Mouse (Mus musculus) 3134 (cell line): ENCODE measurements around the gene Gfm2.

Experiments used
- DNase-seq: peaks from one replicate; pipeline ENCODE4 v3.0.0-alpha.2; 2011; ENCODE audit warnings: low spot score; ENCODE audit not compliant: insufficient read length; ENCODE audit errors: extremely low read depth

The Gfm2 gene

GRCm38 (mm10) chr13:97186346-97186745, 48.6 kb downstream of the Gfm2 start:
- no peak for DNase-seq

GRCm38 (mm10) chr13:97187693-97188092, 50.0 kb downstream of the Gfm2 start:
- no peak for DNase-seq

- no peak for DNase-seq
Observed at GRCm38 (mm10) chr13:97192649-97193048, 54.9 kb downstream of the Gfm2 start.

GRCm38 (mm10) chr13:97193420-97193819, 55.7 kb downstream of the Gfm2 start:
- DNase-seq = no peak

GRCm38 (mm10) chr13:97196186-97196924, 58.6 kb downstream of the Gfm2 start:
- DNase-seq = no peak

- no peak for DNase-seq
Observed at GRCm38 (mm10) chr13:97196925-97197218, 59.1 kb downstream of the Gfm2 start.

- peak; percentile 83 for DNase-seq
Observed at GRCm38 (mm10) chr13:97197932-97198562, 60.3 kb downstream of the Gfm2 start, which contains the start of gene Hexb. Gene Hexb, minus strand, starts transcription at chr13:97198357.

- DNase-seq = no peak
Observed at GRCm38 (mm10) chr13:97199123-97199522, 61.4 kb downstream of the Gfm2 start.

GRCm38 (mm10) chr13:97201076-97201475, 63.3 kb downstream of the Gfm2 start:
- no peak for DNase-seq

- no peak for DNase-seq
Observed at GRCm38 (mm10) chr13:97201896-97202295, 64.2 kb downstream of the Gfm2 start.

GRCm38 (mm10) chr13:97205052-97205701, 67.4 kb downstream of the Gfm2 start:
- DNase-seq = peak; percentile 63

GRCm38 (mm10) chr13:97206046-97206445, 68.3 kb downstream of the Gfm2 start:
- DNase-seq = no peak

GRCm38 (mm10) chr13:97207472-97208111, 69.9 kb downstream of the Gfm2 start:
- DNase-seq = no peak

- DNase-seq = no peak
Observed at GRCm38 (mm10) chr13:97208112-97208478, 70.4 kb downstream of the Gfm2 start.

- no peak for DNase-seq
Observed at GRCm38 (mm10) chr13:97208500-97209010, 70.8 kb downstream of the Gfm2 start.

GRCm38 (mm10) chr13:97214583-97215268, 77.0 kb downstream of the Gfm2 start:
- no peak for DNase-seq

GRCm38 (mm10) chr13:97215563-97215962, 77.8 kb downstream of the Gfm2 start:
- no peak for DNase-seq

GRCm38 (mm10) chr13:97216196-97216595, 78.5 kb downstream of the Gfm2 start:
- no peak for DNase-seq

- DNase-seq = no peak
Observed at GRCm38 (mm10) chr13:97220022-97220421, 82.3 kb downstream of the Gfm2 start.

GRCm38 (mm10) chr13:97223856-97224255, 86.1 kb downstream of the Gfm2 start:
- no peak for DNase-seq
